Mouse (Mus musculus) cerebellum, adult 18-20 months (tissue): ENCODE results near the gene Hoxa5.
A peak's percentile ranks its signal among the peaks of the same experiment; 100 is the strongest.

ENCODE experiments used
- DNase-seq, 2 experiments: peaks; one replicate each; pipeline ENCODE4 v3.0.0; 2021

Gene Hoxa5

DNA sequence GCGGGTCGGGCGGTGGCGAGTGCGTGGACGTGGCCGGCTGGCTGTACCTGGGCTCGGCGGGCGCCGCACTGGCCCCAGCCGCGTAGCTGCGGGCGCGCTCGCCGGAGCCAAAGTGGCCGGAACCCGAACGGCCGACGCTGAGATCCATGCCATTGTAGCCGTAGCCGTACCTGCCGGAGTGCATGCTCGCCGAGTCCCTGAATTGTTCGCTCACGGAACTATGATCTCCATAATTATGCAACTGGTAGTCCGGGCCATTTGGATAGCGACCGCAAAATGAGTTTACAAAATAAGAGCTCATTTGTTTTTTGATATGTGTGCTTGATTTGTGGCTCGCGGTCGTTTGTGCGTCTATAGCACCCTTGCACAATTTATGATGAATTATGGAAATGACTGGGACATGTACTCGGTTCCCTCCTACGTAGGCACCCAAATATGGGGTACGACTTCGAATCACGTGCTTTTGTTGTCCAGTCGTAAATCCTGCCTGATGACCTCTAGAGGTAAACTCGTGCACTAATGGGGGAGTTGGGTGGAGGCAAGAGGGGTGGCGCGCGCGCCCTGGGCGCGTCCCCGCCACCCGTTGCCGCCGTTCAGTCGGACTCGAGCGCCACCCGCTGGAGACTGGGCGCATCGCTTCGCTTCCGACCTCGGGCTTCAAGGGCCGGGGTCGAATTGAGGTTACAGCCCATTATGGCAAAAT, at the start of gene Hoxa5:
TSS of gene Hoxa5 (minus strand) at position 538 of the 703 bp plus-strand sequence.
- DNase-seq, result no peak

DNA sequence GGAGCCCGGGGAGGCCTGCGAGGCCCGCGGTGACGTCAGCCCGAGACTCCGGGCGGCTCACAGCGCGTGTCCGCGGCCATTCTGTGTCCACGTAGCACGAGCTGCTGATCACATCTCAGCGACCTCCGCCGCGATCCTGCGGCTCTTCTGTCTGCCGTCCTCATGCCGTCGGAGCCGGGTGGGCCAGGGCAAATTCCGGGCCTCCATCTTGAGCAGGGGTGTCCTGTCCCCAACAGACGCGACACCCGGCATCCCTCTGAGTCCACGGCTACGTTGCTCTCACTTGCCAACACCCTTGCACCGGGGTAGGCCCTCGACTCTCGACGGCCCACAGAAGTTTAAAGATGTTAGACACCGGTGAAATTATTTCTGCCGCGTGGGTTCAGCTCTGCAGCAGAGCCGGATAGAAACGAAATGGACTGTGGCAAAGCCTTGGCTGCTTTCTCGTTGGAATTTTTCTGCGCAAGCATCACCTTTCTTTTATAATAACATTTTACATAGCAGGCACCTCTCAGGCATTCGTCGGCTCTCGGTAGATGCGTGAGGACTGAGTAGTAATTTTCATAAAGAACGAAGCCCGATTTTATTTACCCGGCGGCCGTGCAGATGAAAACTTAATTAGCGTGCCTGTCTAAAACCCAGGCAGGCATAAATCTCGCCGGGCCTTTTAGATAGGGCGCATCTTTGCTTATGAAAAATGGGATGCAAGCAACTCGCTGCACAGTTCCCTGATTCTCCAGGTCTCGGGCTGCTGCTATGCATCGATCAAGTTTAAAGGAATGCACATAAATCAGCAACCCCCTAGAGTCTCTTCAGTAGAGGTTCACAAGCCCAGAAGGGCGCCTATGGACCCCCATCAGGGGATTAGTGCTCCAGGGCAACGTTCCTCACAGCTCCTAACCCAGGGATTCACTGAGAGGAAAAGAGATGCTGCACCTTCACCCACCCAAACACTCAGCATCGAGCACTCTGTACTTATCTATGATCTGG, 49.4 kb upstream of the Hoxa5 start:
- DNase-seq, result no peak

DNA sequence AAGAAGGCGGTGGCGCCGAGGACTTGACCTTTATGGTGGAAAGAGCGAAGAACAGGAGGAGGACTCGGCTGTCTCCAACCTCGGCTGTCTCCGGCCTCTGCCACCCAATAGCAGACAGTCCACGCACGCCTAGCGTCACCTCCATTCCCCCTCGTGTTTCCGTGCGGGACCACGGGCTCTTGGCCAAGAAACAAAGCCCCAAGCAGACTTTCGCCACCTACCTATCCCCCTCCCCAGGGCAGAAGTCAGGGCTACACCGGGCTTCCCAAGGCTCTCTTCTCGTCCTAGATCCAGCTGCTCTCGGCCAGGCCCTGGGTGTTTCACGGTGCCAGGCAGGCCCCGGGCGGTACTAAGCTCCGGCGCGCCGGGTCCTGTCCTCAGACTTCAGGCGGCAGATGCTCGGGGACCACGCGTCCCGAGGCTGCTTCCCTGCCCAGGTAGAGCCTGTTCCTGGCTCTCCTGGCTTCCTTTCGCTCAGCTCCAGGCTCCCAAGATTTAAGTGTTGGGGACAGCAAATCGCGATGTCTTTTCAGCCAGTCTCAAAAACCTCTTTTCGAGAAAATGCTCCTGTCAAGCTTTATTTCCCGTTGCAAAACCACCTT, 48.5 kb upstream of the Hoxa5 start:
- no peak for DNase-seq

DNA sequence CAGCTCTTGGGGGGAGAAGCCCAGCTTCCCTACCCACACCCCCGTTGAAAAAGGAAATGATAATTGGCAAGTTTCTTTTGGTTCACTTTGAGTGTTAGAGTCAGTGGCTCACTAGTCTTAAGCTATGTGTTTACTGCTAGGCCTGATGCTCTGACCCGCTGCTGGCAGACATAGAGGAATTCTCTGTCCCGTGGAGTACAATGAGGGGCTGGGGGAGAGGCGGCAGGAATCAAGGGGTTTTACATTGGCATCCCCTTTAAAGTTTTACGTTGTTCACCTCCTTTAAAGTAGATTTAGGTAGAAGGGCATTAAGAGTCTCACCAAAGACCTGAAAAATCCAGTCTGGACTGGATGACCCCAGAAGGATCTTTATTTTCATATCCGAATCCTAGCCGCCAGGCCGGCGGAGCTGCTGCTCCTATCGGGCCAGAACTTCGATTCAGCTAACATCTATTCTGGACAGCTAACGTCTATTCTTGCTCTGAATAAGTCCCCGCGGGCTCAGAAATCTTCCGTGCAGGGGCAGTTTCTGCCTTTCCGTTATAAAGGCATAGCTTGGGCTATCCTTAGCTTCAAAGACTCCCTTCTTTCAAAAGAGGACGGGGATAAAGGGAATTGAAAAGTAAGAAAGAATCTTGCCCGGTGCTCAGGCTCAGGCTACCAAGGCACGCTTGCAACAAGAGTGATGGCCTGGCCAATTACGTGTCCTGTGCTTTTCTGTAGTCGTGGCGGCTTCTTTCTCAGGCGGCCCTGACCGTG, 47.8 kb upstream of the Hoxa5 start:
- no peak for DNase-seq

DNA sequence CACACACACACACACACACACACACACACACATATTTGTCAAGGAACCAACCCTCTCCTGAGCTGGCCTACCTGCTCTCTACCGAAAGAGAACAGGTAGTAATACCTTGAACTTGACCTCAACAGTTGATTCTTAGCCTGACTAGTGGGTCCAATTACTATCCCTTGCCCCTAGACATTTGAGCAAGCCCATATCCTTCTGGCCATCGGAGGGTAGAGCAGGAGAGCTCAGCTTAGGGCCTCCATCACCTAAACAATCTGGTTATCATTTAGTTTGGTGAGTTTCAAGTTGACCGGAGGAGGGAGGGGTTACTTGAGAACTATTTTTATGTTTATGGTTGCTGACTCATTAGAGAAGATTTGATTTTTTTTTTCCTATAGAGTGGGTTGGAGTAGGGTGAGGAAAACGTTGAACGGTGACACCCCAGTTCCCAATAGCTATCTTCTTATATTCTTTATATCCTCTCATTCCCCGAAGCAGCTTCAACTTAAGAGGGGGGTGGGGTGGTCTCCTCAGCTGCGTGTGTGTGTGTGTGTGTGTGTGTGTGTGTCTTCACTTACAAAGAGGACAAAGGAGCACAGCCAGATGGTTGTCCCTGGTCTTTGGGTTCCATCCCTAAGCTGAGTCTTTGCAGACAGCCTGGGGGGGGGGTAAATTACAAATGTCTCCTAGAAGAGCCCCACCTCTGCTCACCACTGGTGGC, 46.9 kb upstream of the Hoxa5 start:
- DNase-seq, result no peak

DNA sequence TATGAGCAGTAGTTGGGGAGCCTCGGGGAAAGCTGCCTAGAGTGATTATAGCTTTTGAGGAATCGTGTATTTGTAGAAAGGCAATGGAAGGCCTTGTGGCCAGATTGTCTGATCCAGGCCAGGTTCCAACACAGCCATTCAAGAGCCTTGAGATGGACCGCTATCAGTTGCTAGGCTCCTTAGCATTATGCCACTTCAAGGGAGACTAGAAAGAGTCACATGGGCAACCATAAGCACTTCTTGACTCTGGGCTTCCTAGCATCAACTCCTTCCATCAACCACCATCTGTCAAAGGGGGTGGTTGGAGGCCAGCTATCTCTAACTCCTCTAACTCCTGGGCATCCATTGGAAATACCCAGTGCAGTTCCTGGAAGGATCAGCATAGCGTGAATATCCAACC, 45.4 kb upstream of the Hoxa5 start:
- no peak for DNase-seq

DNA sequence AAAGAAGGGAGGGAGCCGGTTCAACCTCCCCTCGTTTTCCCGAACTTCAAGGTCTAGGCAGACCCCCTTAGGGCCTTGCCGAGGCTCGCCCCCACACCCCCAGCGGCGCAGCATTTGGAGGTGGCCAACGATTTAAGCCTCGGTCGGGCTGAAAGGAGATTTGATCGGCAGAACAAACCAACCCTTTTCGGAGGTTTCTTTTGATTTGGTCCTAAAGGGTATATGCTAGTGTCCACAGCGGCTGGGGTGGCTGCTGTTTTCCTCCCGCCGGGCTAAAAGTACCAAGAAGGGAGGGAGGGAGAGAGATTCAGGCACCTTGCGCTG, 45.0 kb upstream of the Hoxa5 start:
- no peak for DNase-seq

DNA sequence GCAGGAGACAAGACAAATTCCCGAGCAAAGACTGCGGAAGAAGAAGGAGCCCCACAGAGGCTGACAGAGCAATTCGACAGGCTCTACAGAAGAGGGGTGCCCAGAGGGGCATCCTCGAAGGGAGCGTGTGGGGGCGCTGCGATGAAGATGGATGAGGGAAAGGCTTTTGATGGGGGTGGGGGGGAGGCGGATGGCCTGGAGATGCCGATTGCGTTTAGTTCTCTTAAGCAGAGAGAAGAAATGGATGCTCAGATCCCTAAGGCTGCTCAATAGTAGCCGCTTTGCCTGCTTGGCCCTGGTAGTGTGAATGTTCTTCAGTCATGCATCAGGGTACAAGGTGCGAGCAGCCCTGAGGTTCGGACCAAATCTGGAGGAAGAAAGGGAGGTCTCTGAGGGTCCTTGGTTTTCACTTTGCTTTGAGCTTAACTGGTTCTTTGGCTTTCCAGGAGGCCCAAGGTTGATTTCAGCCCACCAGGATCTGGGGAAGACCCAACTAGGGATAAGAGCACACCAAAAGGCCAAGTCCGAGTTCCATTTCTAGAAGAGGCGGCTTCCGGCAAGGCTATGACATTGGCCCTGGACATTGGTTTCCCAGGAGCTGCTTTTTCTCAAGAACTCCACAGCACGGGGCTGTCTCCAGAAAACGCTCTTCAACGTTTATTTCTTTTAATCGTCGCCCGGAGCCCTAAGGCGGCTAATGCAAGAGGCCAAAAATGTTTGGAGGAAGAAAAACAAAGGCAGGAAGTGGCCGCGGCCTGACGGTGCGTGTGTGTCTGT, 44.4 kb upstream of the Hoxa5 start:
- no peak for DNase-seq

DNA sequence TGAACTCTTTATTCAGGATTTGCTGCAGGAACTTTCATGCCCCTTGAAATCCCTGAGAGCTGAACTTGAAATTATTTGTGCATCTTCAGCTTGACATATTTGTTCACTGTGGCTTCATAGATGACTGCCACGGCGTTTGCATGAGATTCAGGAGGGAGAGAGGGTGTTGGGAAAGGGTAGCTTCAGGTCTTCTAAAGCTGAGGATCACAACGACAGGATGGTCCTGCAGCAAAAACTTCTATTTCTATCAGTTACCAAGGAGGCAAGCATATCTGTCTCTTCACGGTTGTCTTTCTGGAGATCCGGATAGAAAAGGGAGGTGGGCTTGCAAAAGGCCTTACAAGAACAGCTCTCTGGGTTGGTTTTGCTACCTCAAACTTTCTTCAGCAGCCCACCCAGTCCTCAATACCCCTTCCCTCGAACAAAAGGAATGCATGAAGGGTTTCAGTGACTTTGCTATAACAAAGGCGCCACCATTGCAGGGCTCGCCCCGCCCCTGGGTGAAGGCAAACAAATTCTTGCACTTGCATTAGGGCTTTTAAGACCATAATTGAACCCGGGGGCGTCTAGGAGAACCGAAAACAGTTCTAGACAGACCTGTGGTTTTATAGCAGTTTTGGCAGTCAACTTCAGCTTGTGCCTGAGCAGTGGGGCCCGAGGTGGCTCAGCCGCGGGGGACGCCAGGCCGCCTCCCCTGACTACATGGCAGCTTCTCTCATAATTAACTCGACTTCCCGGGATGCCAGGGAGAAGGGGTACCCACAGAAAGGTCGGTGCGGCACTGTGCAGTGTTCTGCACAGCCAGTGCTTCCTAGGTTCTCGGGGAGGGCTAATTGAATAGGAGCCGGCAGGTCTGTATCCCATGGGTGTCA, 43.6 kb upstream of the Hoxa5 start:
- no peak for DNase-seq

DNA sequence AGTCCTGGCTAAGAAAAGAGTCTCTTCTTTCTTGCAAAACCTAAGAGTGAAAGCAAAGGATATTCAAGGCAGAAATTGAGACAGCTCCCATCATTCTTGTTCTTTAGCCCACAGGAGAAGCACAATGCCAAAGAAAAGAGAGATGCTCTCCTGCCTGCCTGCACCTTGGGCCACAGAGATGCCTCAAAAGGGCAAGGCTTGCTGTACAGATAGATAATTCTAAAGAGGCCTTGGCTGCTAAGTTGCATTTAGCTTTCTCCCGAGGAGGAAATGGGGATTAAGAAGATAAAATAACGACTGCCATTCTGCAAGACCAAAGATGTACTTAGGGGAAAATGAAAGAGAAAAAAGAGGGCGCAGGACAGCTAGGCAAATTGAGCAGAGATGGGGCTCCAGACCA, 42.5 kb upstream of the Hoxa5 start:
- no peak for DNase-seq

DNA sequence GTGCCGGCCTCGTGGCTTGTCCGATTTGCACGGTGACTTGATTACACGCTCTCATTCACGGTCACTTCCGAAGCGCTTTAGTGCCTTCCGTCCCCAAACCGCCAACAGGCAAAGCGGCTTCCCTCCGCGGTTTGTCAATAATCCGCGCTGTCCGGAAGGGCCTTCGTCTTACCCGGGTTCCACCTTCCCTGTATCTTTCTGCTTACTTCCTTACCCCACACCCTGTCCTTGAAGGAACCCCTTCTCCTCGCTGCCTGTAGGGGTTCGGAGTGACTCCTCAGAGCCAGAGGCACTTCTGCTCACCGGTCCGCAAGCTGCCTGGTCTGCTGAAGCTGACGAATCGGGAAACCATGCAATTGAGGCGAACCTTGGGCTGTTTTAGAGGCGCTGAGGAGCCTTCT, 42.0 kb upstream of the Hoxa5 start:
- DNase-seq, result no peak

DNA sequence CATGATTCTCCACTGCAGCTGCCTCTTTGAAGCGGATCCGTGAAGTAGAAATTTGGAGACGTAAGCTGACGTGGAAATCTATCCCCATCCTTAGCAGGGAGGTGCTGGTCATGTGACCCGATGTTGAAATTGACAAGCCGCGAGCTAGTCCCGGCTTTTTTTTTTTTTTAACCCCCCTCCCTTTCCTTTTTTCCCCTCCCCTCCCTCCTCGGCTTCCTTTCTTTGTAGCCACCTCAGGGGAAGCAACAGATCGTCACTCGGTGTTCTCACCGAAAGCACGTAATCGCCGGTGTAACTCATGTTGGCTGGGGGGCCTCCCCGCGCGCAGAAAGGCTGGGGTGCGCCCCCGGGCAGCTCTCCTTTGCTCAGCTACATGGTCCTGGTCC, 41.4 kb upstream of the Hoxa5 start, which contains the start of gene Hoxa11:
TSS of gene Hoxa11 (minus strand) at position 54 of the 386 bp plus-strand sequence.
- DNase-seq, result no peak

DNA sequence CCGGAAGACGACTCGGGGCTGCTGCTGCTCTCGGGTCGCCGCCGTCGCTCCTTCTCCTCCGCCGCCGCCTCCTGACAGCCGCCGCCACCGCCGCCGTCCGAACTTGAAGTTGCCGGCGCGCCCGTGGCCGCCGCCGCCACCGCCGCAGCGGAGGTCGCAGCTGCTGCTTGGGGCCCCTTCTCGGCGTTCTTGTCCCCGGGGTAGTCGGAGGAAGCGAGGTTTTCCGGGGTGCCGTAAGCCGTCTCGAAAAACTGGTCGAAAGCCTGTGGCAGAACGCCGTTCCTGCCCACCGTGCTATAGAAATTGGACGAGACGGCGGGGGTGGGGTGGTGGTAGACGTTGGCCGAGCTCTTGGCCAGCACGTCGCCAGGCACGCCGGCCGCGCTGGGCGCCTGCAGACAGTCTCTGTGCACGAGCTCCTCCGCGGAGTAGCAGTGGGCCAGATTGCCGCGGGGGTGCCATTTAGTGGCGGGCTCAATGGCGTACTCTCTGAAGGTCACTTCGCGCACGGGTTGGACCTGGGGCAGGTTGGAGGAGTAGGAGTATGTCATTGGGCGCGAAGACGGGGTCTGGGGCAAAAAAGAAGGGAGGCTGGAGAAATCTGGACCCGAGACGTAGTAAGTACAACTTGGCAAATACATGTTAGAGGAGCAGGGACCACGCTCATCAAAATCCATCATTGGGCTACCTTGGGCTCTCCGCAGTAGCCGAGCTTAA, 40.8 kb upstream of the Hoxa5 start:
- no peak for DNase-seq

DNA sequence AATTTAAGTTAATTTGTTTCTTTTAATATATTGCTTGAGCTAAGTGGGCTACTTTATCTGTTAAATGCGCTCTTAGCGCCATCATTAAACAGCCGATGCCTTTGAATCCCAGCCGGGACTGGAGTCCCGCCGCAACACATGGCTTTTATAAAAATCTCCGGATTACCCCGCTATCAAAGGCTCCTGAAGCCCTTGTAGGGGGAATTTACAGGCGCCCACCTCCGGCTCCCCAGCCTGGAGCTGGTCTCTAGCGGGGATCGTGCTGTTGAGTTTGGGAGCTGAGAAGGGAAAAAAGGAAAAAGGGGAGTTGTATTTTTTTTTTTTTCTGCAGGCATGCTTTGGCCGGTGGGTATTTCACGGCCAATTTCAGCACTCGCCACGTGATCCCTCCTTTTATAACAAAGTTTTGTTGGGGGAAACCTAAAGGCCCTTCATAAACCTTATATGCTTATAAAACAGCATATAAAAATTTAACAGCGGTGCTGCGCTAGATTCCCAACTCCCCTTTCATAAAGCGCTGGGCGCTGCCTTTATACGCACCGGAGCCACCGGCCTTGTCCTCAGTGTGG, 40.2 kb upstream of the Hoxa5 start:
- no peak for DNase-seq

DNA sequence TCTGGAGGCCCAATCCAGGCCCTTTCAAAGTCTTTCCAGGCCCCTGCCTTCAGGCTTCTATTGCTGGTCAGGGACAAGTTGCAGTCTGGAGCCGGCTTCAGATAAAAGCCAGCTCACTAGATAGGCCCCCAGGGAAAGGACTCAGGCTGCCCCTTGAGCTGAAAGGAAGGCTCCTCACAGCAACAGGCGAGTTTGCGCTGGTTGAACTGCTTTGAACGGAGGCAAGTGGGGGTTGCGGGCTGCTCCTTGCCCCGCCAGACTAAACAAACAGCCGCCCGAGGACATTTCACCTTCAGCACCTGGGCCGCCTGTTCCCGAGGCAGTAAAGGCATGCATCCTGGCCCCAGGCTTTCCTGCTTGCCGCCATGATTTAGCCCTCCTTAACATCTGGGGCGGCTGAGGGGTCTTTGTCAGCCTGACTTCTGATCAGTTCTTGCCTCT, 39.3 kb upstream of the Hoxa5 start:
- no peak for DNase-seq

DNA sequence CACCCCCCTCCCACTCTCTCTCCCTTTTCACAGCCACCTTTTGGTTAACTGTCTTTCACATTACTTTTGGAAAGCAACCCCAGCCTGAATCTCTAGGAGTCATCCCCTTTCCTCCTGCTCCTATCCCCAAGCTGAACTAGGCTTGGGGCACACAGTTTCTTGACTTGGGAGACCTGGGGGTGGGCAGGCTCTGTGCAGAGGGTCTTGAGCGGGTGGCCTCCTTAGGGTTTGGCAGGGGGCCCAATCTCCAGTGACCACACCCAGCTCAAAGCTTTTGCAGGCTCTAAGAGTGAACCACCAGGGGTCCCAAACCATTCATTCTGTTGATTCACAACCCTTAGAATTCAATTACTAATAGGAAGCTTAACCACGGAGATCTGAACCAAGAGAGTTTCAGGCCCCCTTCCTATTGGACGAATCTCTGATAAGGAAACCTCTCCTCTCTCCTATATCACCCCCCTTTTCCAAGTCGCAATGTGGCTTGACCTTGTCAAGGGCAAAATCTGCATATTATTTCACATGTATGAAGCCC, 38.5 kb upstream of the Hoxa5 start:
- DNase-seq, result no peak

DNA sequence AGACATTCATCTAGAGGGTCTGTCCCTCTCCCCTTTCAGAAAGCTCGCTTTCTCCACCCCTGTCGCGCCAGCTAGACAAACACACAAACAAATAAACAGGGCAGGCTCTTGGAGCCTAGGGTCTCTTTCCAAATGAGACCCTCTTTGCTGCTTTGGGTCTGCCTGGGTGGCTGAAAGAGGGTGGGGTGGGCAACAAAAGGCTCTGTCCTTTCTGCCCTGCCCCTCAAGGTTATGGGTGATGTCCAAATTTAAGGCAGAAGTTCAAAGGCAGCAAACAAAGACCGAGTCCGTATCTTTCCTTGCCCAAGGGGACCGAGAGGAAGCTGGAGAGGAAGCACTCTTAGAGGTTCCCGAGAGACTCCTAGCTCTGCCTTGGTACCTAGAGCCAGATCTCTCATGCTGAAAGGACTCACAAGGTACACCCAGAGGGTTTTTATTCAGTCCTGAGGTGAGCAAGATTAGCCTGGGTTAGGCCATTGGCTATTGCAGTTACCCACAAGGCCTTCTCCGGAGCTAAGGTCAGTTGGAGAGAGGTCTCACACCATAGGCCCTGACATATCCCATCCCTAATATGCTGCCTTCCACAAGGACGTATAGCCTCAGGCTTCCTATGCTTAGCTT, 36.7 kb upstream of the Hoxa5 start:
- DNase-seq, result no peak

DNA sequence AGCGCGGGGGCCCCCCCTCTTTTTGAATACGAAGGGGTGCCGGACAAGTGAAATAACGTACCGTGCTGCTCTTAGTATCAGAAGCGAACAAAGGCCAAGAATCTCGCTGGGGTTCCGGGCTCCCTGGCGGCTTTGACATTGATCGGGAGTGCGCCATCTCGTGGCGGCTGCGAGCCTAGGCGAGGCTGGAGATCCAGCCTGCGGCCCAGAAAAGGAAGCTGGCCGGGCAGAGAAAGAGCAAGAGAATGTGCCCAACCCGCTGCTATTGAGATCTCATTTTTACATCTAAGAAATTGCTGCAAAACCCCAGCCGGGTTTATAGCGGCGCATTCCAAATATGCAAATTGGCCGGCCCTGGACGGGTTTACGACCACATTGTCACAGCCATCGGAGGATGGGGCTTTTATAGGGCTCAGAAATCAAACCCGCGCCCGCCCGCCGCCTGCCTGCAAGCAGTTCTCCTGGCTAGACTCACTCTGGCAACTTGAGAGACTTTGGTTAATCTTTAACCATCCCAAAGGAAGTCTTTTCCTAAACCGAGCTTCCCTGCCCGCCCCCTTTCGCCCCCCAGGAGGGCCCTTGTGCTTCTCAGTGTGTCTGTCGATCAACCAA, 36.1 kb upstream of the Hoxa5 start, which contains the start of gene Hoxa10:
TSS of gene Hoxa10 (minus strand) at position 466 of the 612 bp plus-strand sequence.
- DNase-seq, result peak in 1 of 2 experiments; percentile 21
